Mouse (Mus musculus): Measurements from ENCODE around the gene Btbd18.

DNA sequence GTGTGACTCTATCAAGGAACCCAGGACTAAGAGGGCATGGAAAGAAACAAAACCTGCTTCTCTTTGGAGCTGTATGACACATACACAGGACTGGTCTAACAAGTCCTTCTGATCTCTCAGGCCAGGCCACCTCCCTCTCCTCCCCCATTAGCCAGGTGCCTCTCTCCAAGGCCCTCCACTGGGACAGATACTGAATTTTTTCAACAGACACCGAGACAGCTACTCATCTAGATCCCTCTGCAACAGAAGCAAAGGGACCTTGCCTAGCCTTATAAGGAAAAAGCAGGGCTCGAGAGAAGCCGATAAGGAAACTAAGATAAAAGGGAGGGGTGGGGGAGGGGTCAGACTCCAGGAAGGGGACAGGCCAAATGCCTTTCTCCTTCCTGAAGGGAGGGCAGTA, 25.9 kb upstream of the Btbd18 start:
- TF ChIP-seq POLR2A (IDR thresholded peaks at IDR 0.05; ENCODE audit: control insufficient read depth, extremely low read depth, insufficient read depth, low read length, poor library complexity) (no peak), CTCF (IDR thresholded peaks at IDR 0.05; ENCODE audit: borderline replicate concordance, control insufficient read depth, extremely low read depth, insufficient read depth, low read length, poor library complexity) (no peak)
